Mouse (Mus musculus): ENCODE measurements around the gene Enpp7.

Enpp7 gene

DNA sequence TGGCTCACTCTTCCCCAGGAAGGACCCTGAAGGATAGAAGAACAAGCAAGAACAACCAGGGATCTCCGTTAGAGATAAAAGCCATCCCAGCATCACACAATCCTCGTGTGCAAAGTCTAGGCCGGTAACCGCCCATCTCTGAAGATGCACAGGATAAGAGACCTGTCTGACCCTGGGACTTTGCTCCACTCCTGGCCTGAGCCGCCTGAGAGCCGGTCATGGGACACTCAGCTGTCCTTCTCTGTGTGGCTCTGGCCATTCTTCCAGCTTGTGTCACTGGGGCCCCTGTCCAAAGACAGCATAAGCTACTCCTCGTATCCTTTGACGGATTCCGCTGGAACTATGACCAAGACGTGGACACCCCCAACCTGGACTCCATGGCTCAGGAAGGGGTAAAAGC lies at the start of gene Enpp7:
Enpp7 (plus strand) TSS at position 190 of the 400 bp plus-strand sequence.
- DNase-seq (ENCODE audit: low spot score) = no peak

DNA sequence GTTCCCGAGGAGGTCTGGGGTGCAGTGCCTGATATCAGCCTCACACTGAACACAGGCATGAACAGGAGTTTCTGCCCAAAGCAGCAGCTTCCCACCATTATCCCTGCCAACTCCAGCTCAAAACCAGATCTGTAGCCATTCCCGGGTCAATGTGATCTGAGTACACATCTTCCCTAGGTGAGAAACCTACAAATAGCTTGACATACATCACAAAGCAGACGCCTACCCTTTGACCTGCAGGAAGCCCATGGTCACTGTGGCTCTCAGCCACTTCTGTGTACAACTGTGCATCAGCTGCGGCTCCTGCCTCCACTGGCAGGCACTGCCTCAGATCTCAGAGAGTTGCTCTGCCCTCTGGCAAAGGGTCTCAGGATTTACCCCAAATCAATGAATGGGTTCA lies 48.3 kb upstream of the Enpp7 start:
- no peak for DNase-seq (ENCODE audit: low spot score)

DNA sequence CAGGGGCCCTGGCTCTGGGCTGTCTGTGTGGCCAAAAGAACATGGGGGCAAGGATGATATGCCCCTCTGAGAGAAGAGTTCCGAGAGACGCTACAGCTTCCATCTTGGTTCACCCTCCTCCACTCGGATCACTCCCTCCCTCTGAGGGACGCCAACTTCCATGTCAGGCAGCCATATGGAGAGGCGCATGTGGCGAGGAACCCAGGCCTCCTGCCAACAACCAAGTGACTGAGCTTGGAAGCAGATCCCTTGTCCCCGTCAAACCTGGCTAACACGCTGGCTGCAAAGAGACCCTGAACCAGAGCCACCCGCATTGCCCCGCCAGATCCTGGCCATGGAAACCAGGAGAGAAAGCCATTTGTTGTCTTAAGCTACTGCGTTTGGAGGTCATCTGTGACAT lies 47.4 kb upstream of the Enpp7 start:
- DNase-seq (ENCODE audit: low spot score) = no peak

DNA sequence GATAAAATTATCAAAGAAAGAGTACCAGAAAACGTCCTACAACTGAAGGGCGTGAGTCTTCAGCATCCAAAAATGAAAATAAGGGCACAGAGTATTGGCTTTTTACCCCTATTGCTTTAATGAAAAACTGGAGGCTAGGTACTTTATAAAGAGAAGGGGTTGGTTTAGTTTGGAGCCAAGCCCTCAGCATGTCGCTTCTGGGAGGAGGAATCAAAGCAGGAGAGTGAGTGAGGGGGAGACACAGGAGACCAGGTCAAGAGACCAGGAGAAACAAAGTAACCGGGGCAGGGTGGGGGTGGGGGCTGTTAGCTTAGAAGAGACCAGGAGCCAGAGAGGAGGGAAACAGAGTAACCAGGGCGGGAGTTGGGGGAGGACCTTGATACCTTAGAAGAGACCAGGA lies 46.7 kb upstream of the Enpp7 start:
- DNase-seq (ENCODE audit: low spot score) = no peak

DNA sequence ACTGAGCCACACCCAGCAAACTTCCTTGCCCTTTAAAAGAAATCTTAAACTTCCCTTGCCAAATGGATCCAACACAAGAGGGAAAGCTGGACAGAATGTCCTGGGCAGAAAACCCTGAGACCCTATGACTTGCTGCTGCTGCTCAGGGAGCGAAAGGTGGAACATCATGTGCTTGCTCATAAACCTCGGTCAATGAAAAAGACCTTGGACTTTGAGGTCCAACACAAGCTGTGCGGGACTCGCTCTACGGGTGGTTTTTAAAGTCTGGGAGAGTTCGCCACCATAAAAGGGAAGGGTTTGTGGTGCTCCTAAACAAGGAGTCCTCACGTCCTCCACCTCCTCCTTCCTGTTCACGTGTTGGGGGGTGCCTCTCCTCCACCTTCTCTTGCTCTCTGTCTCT lies 42.1 kb upstream of the Enpp7 start:
- no peak for DNase-seq (ENCODE audit: low spot score)

DNA sequence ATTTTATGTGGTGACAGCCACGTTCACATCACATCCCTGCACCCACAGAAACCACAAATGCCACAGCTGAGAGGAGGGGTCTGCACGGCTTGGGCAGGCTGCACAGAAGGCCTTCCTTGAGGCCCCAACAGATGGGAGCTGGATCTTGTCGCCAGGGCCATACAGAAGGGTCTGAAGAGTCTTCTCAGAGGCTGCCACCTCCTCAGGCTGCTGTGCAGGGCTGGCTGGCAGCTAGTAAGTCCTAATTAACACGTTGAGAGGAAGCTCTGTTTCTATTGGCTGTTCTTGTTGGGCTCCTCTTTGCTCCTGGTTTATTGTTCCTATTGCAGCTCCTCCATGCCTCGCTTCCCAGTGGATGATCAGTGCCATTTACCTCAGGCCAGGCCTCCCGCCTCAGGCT lies 33.0 kb upstream of the Enpp7 start:
- DNase-seq (ENCODE audit: low spot score) = no peak

DNA sequence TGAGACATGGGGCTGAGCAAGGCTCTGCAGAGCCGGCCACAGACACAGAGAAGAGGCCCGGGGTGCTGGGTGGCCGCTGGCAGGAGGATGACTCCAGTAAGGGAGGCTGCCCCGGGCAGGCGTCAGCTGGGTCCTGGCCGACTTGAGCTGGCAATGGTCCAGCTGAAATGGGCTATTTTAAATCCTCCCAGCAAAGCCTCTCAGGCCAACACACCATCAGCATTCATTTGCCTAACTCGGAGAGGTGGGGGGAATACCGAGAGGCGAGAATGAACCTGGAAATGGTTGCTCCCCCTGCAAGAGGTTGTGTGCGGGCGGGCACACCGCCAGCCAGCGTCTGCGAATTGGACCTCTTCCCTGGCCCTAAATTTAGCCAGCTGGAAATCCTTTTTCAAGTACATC lies 30.9 kb upstream of the Enpp7 start:
- no peak for DNase-seq (ENCODE audit: low spot score)

DNA sequence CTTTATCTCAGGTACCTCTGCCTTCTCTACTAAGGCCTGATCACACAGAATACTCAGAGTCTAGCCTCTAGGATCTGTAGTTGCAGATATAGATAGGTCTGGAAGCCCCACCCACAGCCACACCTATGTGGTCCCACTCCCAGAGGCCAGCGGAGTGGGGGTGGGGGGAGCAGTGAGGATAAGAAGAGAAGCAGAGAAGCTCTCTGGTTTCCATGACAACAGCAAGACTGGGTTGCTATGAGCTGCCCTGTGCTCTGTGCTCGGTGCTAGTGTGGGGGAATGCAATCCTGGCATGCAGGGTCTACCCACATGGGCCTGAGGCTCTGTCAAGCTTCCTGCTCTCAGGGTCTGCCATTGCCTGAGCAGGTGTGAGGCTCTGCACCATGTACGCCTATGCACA lies 27.3 kb upstream of the Enpp7 start:
- DNase-seq (ENCODE audit: low spot score) = no peak

DNA sequence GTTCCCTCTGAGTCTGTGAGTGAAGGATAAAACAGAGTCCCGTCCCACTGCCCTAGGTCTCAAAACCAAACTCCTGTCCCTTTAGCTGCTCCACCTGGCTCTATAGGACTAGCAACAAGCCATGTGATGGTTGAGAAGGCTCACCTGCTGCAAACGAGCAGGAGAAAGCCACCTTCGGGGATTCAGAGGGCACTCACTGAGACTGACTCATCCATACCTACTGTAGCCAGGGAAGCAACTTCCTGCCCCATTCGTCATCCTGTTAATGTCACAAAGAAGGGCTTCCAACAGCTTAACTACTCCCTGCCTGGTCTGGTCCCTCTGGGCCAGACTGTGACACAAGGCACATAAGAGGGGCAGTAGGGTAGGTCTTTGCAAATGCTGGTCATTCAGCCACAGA lies 25.5 kb upstream of the Enpp7 start:
- no peak for DNase-seq (ENCODE audit: low spot score)

DNA sequence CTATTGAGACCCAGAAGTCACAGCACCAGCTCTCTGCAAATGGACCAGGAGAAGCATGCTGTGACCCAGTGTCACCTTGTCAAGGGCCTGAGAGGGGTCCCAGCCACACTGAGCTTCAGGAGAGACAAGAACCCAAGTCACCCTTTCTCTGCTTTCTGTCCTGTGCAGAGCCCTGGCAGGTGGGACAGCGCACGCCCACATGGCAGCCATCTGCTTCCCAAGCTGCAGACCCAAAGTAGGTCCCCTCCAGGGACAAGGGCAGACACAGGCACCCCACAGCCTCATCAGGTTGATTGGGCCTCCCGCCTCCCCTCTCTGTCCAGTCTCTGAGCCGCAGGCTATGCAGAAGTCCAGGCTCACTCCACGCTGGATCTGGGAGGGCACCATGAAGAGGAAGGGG lies 24.1 kb upstream of the Enpp7 start:
- no peak for DNase-seq (ENCODE audit: low spot score)

DNA sequence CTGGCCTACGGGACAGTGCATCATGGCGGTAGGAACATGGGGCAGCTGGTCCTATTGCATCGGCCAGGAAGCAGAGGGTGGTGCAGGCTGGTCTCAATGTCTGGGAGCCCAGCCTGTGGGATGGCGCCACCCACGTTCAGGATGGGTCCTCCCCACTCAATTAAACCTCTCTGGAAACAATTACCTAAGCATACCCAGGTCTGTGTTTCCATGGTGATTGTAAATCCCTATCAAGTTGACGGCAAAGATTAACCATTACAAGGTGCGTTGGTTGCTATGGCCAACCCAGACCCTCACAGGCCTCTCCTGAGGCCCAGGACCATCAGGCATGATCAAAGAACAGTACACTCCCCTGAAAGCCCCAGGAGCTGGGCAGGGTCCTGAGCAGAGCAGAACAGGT lies 22.9 kb upstream of the Enpp7 start:
- no peak for DNase-seq (ENCODE audit: low spot score)

DNA sequence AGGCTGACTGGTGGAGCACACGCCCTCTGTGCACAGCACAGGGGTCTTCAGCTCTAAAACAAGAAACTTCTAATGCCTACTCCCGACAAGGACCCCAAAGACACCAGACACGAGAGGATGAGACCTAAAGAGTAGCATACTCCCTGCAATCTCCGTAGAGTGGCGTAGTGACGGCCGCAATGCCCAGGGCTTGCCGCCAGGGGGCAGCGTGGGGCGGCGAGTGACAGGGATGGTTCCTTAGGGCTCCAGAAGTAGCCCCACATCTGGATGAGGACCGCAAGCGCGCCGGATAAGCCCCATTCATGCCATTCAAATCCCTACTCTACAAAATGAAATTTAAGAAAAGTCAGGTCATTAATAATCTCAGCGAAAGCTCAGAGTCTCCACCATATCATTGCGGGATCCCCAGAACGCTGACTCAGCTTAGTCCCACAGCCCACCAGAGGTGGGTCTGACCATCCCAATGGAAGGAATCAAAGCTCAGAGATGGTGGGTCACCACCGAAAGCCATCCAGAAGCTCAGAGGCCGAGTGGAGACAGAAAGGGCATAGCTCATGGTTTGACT lies 16.4 kb upstream of the Enpp7 start:
- DNase-seq (ENCODE audit: low spot score) = peak; percentile 24

DNA sequence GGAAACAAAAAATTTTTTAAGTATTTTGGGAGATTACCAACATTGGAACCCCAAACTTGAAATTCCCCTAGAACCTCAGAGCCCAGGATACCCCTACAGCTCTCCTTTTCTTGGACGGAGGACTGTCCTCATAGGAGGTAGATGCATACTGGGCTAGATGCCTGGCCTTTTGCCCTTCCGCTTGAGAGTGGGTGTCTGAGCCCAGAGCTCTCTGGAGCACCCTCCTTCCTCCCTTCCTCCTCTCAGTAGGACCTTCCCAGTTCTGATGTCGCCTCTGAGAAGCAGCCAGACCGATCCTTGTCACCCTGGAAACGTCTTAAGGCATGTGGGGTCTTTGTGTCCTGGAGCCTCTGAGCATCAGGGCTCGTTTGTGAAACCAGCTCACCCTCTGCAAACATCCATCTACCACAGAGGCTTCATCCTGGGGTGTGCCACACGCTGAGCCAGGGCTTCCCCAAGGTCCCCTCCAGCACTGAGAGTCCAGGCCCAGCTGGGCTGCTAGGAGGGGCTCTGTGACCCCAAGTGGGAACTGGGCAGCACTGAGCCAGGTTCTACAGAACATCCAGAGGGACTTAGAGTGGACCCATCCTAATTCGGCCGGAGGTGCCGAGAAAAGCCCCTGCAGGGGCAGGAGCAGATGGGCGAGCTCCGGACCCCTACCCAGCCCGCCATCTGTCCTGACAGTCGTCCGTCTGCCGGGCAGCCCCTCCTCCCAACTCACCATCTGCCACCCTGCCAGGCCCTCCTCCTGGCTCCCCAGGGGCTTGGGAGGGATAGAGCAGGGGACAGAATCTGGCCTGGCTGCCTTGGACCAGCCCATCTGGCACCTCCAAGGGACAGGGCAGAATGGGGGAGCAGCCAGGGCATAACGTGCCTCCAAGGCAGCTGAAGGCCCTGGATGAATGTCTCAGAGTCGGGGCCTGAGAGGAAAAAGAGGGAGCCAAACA lies 15.3 kb upstream of the Enpp7 start:
- DNase-seq (ENCODE audit: low spot score) = no peak

DNA sequence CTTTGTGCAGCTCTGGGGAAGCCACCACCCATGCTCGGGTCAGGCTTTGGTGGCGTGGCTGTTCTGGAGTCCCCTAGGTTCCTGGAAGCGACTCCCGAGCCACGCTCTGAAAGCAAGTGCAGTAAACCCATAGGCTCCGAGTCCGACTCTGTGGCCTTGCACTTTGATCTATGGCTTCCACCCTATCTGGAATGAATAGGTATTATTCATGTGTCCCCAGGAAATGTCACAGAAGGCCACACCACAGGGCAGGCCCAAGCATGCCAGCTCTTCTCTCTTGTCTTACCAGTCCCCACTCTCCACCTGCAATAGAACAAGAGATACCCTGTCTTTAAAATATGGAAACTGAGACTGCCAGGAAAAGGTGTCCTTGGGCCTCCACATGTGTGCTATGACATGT lies 13.6 kb upstream of the Enpp7 start:
- DNase-seq (ENCODE audit: low spot score) = no peak

DNA sequence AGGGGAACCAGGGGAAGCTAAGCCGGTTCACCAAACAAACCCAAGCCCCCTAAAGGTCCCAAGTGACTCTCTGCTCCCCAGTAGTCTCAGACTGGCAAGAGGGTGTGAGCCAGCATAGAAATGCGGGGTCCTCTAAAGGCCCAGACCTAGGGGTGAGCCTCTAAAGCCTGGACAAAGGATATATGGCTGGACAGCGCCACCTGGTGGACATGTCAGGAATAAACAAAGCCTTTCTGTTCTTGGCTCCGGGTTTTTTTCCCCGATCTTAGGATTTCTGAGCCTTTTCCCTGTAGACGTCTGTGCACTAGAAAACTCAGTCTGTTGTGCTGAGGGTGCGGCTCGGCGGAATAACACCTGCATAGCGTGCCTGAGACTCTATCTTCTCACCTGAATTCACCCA lies 12.6 kb upstream of the Enpp7 start:
- peak; percentile 55 for DNase-seq (ENCODE audit: low spot score)

DNA sequence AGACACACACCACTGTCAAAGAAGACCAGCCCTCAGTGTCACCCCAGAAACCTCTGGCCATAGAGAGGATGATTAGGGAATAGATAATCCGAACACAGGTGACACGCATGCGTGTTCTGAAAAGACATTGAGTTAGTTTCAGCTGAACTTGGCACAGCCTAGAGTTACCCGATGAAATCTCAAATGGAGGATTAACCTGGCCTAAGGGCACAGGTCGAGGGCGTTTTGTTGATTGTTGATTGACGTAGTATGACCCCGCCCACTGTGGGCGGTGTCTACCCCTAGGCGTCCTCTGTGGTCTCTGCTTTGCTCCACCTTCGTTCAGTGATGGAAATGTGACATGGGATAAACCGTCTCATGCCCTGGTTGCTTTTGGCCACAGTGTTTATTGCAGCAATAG lies 12.1 kb upstream of the Enpp7 start:
- no peak for DNase-seq (ENCODE audit: low spot score)

DNA sequence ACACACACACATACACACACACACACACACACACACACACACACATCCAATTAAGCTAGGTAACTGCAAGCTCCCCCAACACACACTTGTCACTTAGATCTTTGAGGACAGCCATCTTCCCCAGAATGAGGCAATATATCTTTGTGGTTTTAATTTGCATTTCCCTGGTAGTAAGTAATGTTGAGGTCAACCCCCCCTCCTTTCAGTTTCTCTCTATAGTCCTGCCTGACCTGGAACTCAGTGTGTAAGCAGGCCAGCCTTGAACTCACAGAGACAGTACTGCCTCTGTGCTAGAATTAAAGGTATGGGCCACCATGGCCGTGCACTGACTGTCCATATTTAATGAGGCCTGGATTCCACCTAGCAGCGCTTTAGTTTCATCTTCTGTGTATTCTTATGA lies 7.6 kb upstream of the Enpp7 start:
- DNase-seq (ENCODE audit: low spot score) = no peak

DNA sequence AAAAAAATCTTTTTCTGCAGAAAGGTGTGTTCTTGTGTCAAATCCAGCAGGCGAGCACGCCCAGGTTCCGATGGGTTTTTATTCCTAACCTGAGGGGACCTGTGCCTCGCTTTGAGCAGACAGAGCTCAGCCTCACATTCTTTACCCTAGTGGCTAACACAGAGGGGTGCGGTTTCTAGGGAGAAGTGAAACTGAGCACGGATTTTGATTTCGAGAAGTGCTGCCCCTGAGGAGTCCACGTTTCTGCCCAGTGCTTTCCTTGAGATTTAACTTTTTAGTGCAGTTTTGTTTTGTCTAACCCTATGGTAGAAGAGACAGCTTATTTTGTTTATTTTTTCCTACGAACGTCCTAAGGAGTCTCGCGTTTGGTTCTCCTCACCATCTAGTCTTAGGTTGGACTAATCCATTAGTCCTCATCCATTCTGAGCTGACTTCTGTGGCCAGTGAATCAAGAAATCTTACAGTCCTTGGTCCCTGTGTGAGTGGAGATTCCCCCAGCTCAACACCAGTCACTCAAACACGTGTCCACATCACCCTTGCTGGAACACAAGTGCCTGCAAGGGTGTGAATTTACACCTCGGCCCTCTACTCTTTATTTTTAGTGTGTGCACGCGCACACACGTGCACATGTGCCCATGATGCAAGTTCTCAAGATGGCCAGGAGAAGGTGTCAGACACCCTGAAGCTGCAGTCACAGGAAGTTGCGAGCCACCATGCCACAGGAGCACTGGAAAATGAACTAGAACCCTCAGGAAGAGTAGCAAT lies 6.8 kb upstream of the Enpp7 start:
- DNase-seq (ENCODE audit: low spot score) = no peak

DNA sequence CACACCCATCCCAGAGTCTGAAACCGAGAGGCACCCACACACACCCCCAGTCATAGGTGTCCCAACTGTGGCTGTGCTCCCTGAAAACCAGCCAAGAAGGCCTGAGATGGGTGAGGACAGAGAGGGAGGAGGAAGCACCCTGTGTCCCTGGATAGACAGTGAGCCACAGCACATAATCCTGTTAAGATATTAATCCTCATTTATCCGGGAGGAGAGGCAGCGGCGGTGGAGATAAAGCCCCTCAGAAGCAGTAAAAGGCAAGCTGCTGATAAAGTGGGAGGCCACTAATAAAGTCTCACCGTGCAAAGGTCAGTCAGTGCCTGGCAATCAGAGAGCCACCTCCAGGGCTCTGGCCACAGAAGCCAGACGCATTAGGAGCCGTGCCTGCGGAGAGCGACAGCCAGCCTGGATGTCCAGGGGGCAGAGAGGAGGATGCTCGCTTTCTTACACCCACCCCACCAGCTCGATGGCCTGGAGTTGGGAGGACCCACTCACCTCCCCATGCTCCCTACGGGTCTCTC lies 5.3 kb upstream of the Enpp7 start:
- DNase-seq (ENCODE audit: low spot score) = no peak

DNA sequence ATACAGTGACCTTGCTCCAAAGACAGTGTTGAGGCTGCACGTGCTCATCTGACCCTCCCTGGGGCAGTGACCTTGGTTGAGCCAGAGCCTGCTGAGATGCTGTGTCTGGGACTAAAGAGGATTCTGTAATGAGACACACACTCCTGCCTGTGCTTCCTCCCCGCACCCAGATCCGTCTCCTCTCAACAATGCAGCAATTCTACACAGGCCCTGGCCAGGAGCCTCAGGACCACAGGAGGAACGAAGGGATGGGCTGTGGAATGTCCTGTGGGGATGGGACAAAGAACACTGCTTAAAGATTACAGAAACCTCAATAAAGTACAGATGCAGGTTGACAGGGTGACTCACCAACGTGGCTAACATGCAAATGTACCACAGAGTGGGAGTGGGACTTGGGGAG lies 2.4 kb upstream of the Enpp7 start:
- DNase-seq (ENCODE audit: low spot score) = no peak

DNA sequence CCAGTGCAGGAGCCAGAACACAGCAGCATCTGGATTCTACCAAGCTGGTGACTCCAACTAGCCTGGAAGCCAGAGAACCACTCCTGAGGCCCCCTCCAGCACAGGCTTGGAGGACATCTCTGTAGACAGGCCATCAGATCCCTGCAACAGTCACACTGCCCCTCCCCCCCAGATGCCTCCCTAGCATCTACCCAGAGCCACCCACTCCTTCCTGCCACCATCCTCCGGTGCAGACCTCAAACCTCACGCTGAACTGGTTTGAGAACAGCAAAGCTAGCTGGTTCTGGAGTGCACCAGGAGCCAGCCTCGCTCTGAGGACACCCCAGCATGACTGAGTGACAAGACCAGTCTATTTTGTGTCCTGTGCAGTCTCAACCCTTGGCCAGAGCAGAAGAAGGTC lies 4.8 kb downstream of the Enpp7 start:
- no peak for DNase-seq (ENCODE audit: low spot score)

DNA sequence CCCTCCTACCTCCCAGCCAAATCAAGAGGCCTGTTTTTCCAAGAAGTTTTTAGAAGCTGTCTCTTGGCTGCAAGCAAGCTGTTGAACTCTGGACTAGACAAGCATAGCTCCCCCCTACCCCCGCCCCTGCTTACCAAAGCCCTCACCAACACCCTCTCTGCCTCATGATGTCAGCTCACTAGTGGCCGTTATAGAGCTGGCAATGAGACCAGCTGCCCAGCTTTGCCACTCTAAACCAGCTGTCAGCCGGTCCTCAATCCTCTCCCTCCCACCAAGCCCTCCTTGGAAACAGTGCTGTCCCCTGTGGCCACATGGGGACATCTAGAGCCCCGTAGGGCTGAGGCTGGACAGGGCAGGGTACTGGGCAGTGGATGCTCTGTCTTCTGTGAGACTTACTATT lies 7.5 kb downstream of the Enpp7 start:
- no peak for DNase-seq (ENCODE audit: low spot score)

DNA sequence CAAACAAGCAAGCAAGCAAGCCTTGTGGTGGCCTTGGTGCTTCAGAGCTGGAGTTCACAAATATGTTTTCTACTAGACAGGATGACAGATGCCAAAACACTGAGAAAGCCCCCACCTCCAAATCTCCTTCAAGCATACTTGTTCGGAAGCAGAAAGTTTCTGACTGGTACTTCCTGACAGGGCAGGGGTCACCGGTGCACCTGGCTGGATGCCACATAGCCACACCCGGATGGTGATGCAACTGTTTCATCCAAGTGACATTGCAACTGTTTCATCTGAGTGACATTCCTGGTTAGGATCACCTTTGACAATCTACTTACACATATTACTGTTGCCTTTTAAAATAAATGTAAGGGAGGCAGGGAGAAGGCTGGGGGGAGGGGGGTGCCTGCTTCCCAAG lies 9.2 kb downstream of the Enpp7 start:
- DNase-seq (ENCODE audit: low spot score) = no peak

Measured in urinary bladder, postnatal 25 days (tissue).